Mouse (Mus musculus): Measurements from ENCODE around the gene Gpr1. TPM values are rescaled to one million over a fixed set of nuclear protein-coding genes. Genes with fewer than 3 reads are reported as not detected.

Gene Gpr1
- total RNA-seq (2021), result under 1 TPM; 0.17 to 0.23 TPM
- long read RNA-seq, experiment 1, result 0 reads
- long read RNA-seq, experiment 2, result 0 reads

- no peak for DNase-seq
Measured at GRCm38 (mm10) chr1:63214271-63214558, at the start of gene Gpr1. Gene Gpr1, minus strand, starts transcription at chr1:63214543.

GRCm38 (mm10) chr1:63263671-63264070, 49.3 kb upstream of the Gpr1 start:
- no peak for DNase-seq

- DNase-seq, result no peak
Measured at GRCm38 (mm10) chr1:63261041-63261590, 46.8 kb upstream of the Gpr1 start.

- no peak for DNase-seq
Measured at GRCm38 (mm10) chr1:63260742-63261033, 46.3 kb upstream of the Gpr1 start.

- no peak for DNase-seq
Measured at GRCm38 (mm10) chr1:63259916-63260741, 45.8 kb upstream of the Gpr1 start.

- no peak for DNase-seq
Measured at GRCm38 (mm10) chr1:63259271-63259830, 45.0 kb upstream of the Gpr1 start.

- no peak for DNase-seq
Measured at GRCm38 (mm10) chr1:63258501-63258900, 44.2 kb upstream of the Gpr1 start.

GRCm38 (mm10) chr1:63256083-63256482, 41.7 kb upstream of the Gpr1 start:
- DNase-seq, result no peak

GRCm38 (mm10) chr1:63255101-63255500, 40.8 kb upstream of the Gpr1 start:
- no peak for DNase-seq

- no peak for DNase-seq
Measured at GRCm38 (mm10) chr1:63253291-63253690, 38.9 kb upstream of the Gpr1 start.

- DNase-seq, result peak in 1 of 2 experiments; percentile 14
Measured at GRCm38 (mm10) chr1:63252351-63253209, 38.2 kb upstream of the Gpr1 start.

GRCm38 (mm10) chr1:63249261-63249660, 34.9 kb upstream of the Gpr1 start:
- DNase-seq, result no peak

- peak; percentile 8 for DNase-seq
Measured at GRCm38 (mm10) chr1:63248360-63248851, 34.1 kb upstream of the Gpr1 start.

GRCm38 (mm10) chr1:63247831-63248359, 33.6 kb upstream of the Gpr1 start:
- no peak for DNase-seq

- no peak for DNase-seq
Measured at GRCm38 (mm10) chr1:63246862-63247521, 32.6 kb upstream of the Gpr1 start.

- DNase-seq, result no peak
Measured at GRCm38 (mm10) chr1:63243854-63244253, 29.5 kb upstream of the Gpr1 start.

GRCm38 (mm10) chr1:63239751-63240150, 25.4 kb upstream of the Gpr1 start:
- DNase-seq, result no peak

GRCm38 (mm10) chr1:63239305-63239704, 25.0 kb upstream of the Gpr1 start:
- no peak for DNase-seq

- DNase-seq, result no peak
Measured at GRCm38 (mm10) chr1:63237371-63237770, 23.0 kb upstream of the Gpr1 start.

GRCm38 (mm10) chr1:63227241-63227640, 12.9 kb upstream of the Gpr1 start:
- DNase-seq, result no peak

GRCm38 (mm10) chr1:63225890-63226289, 11.5 kb upstream of the Gpr1 start:
- no peak for DNase-seq

- DNase-seq, result no peak
Measured at GRCm38 (mm10) chr1:63225009-63225408, 10.7 kb upstream of the Gpr1 start.

All from adrenal gland, postnatal 36 days (tissue).